Mouse (Mus musculus) bone marrow, adult 2 months (tissue): ENCODE results near the gene Dusp12.

ENCODE experiments used
- CTCF ChIP-seq: fragments of 200-500 bp; IDR thresholded peaks from 2 replicates; pipeline ENCODE4 v1.5.1; 2011; ENCODE audit warnings: low read length, control low read depth; ENCODE audit not compliant: control insufficient read depth, insufficient read depth
- POLR2A ChIP-seq: fragments of 200-500 bp; IDR thresholded peaks from 2 replicates; pipeline ENCODE4 v1.6.1; 2011; ENCODE audit warnings: low read depth, mild to moderate bottlenecking, control low read depth, low read length, borderline replicate concordance; ENCODE audit not compliant: control insufficient read depth

- TF ChIP-seq CTCF = no peak
- no peak for TF ChIP-seq POLR2A
Measured at GRCm38 (mm10) chr1:170891646-170892045, 6.3 kb upstream of the Dusp12 start.
